Mouse (Mus musculus) MEL (cell line): Measurements from ENCODE around the gene Klf15. TPM values are rescaled to one million over a fixed set of nuclear protein-coding genes. Genes with fewer than 3 reads are reported as not detected.

ENCODE experiments used
- DNase-seq: peaks from one replicate; pipeline ENCODE4 v3.0.0; 2011; ENCODE audit warnings: low read depth, low spot score
- H3K27ac ChIP-seq: 2 replicates; pipeline ENCODE4 v1.5.1; 2012; ENCODE audit warnings: low read depth, mild to moderate bottlenecking, control low read depth, low read length, moderate library complexity; ENCODE audit not compliant: control insufficient read depth
- H3K27me3 ChIP-seq, 2 experiments: fragments of 150-350 bp in 1 of 2; sonication (generic) in 1 of 2; 2 replicates each; pipeline ENCODE4 v1.6.1; 2012; ENCODE audit warnings: low read length in 2 of 2, mild to moderate bottlenecking in 2 of 2, improper control_type of control experiment in 1 of 2, moderate library complexity in 1 of 2; ENCODE audit not compliant: insufficient read depth in 2 of 2, control insufficient read depth in 1 of 2
- H3K36me3 ChIP-seq, 2 experiments: 2 replicates each; pipeline ENCODE4 v1.6.1; 2012 to 2014; ENCODE audit warnings: low read length in 2 of 2, improper control_type of control experiment in 1 of 2, inconsistent platforms in 1 of 2, mild to moderate bottlenecking in 1 of 2; ENCODE audit not compliant: insufficient read depth in 2 of 2, control insufficient read depth in 1 of 2
- H3K4me1 ChIP-seq, 2 experiments: fragments of 150-350 bp in 1 of 2; sonication (generic) in 1 of 2; 2 replicates each; pipeline ENCODE4 v1.6.1; 2012; ENCODE audit warnings: low read length in 2 of 2, improper control_type of control experiment in 1 of 2, mild to moderate bottlenecking in 1 of 2; ENCODE audit not compliant: insufficient read depth in 2 of 2, control insufficient read depth in 1 of 2
- H3K4me3 ChIP-seq, 2 experiments: fragments of 150-350 bp in 1 of 2; sonication (generic) in 1 of 2; 2 replicates each; pipeline ENCODE4 v1.5.1; 2012; ENCODE audit warnings: low read depth in 2 of 2, low read length in 2 of 2, mild to moderate bottlenecking in 2 of 2, moderate library complexity in 2 of 2, control low read depth in 1 of 2, improper control_type of control experiment in 1 of 2; ENCODE audit not compliant: control insufficient read depth in 1 of 2, insufficient read depth in 1 of 2
- H3K79me2 ChIP-seq: 2 replicates; pipeline ENCODE4 v1.6.1; 2012; ENCODE audit warnings: mild to moderate bottlenecking, low read length, moderate library complexity; ENCODE audit not compliant: control insufficient read depth, poor library complexity, insufficient read depth
- H3K9ac ChIP-seq: 2 replicates; pipeline ENCODE4 v1.6.1; 2012; ENCODE audit warnings: low read depth, mild to moderate bottlenecking, control low read depth, low read length, moderate library complexity; ENCODE audit not compliant: control insufficient read depth, poor library complexity, severe bottlenecking
- H3K9me3 ChIP-seq: fragments of 150-350 bp; sonication (generic); replicated peaks from 2 replicates; pipeline ENCODE4 v1.6.1; 2012; ENCODE audit warnings: mild to moderate bottlenecking, low read length, improper control_type of control experiment, moderate library complexity; ENCODE audit not compliant: insufficient read depth
- CHD1 ChIP-seq: IDR thresholded peaks from 2 replicates; pipeline ENCODE4 v1.6.1; 2012; ENCODE audit warnings: low read depth, mild to moderate bottlenecking, inconsistent platforms, low read length, improper control_type of control experiment
- CHD2 ChIP-seq: IDR thresholded peaks from 2 replicates; pipeline ENCODE4 v1.6.1; 2011; ENCODE audit warnings: low read length, improper control_type of control experiment
- E2F4 ChIP-seq: IDR thresholded peaks from 2 replicates; pipeline ENCODE4 v1.6.1; 2011; ENCODE audit warnings: low read depth, low read length, improper control_type of control experiment, borderline replicate concordance
- ELF1 ChIP-seq: IDR thresholded peaks from 2 replicates; pipeline ENCODE4 v1.6.1; 2014; ENCODE audit warnings: low read depth, mild to moderate bottlenecking, inconsistent platforms, low read length, improper control_type of control experiment, moderate library complexity
- ETS1 ChIP-seq: IDR thresholded peaks from 2 replicates; pipeline ENCODE4 v1.6.1; 2012; ENCODE audit warnings: low read depth, mild to moderate bottlenecking, inconsistent platforms, low read length, improper control_type of control experiment, moderate library complexity
- GATA1 ChIP-seq: IDR thresholded peaks from 2 replicates; pipeline ENCODE4 v1.6.1; 2011; ENCODE audit warnings: low read depth, low read length, improper control_type of control experiment
- KAT2A ChIP-seq: conservative IDR thresholded peaks from 2 replicates; pipeline ENCODE4 v1.6.1; 2012; ENCODE audit warnings: low read depth, low read length, improper control_type of control experiment, inconsistent platforms
- MEF2A ChIP-seq: IDR thresholded peaks from 2 replicates; pipeline ENCODE4 v1.6.1; 2014; ENCODE audit warnings: low read depth, mild to moderate bottlenecking, inconsistent platforms, low read length, improper control_type of control experiment; ENCODE audit not compliant: poor library complexity, insufficient replicate concordance, severe bottlenecking; ENCODE audit errors: extremely low read depth
- MXI1 ChIP-seq: IDR thresholded peaks from 2 replicates; pipeline ENCODE4 v1.6.1; 2011; ENCODE audit warnings: mild to moderate bottlenecking, low read depth, low read length, improper control_type of control experiment
- MYB ChIP-seq: IDR thresholded peaks from 2 replicates; pipeline ENCODE4 v1.6.1; 2011; ENCODE audit warnings: mild to moderate bottlenecking, low read depth, low read length, improper control_type of control experiment
- MYC ChIP-seq: IDR thresholded peaks from 2 replicates; pipeline ENCODE4 v1.6.1; 2011; ENCODE audit warnings: low read depth, mild to moderate bottlenecking, low read length, improper control_type of control experiment, moderate library complexity
- NELFE ChIP-seq: IDR thresholded peaks from 2 replicates; pipeline ENCODE4 v1.6.1; 2011; ENCODE audit warnings: low read depth, low read length, improper control_type of control experiment
- NRF1 ChIP-seq: IDR thresholded peaks from 2 replicates; pipeline ENCODE4 v1.6.1; 2014; ENCODE audit warnings: low read depth, mild to moderate bottlenecking, inconsistent platforms, low read length, improper control_type of control experiment, moderate library complexity; ENCODE audit not compliant: poor library complexity, insufficient read depth, severe bottlenecking
- POLR2A ChIP-seq, 2 experiments: IDR thresholded peaks; 2 replicates each; pipeline ENCODE4 v1.6.1; 2011 to 2012; ENCODE audit warnings: low read length in 2 of 2, mild to moderate bottlenecking in 2 of 2, control low read depth in 1 of 2, improper control_type of control experiment in 1 of 2, low read depth in 1 of 2, moderate library complexity in 1 of 2; ENCODE audit not compliant: control insufficient read depth in 1 of 2, insufficient read depth in 1 of 2, poor library complexity in 1 of 2
- POLR2AphosphoS2 ChIP-seq: IDR thresholded peaks from 2 replicates; pipeline ENCODE4 v1.6.1; 2011; ENCODE audit warnings: low read length, improper control_type of control experiment
- POLR2AphosphoS5 ChIP-seq: IDR thresholded peaks from 2 replicates; pipeline ENCODE4 v1.6.1; 2012; ENCODE audit warnings: low read depth, borderline replicate concordance, mild to moderate bottlenecking, inconsistent platforms, low read length, moderate library complexity, mixed read lengths
- RAD21 ChIP-seq: IDR thresholded peaks from 2 replicates; pipeline ENCODE4 v1.6.1; 2011; ENCODE audit warnings: mild to moderate bottlenecking, low read depth, low read length, improper control_type of control experiment
- SIN3A ChIP-seq: IDR thresholded peaks from 2 replicates; pipeline ENCODE4 v1.6.1; 2012; ENCODE audit warnings: low read length, improper control_type of control experiment, inconsistent platforms
- SMC3 ChIP-seq: IDR thresholded peaks from 2 replicates; pipeline ENCODE4 v1.6.1; 2011; ENCODE audit warnings: low read depth, low read length, improper control_type of control experiment
- TBP ChIP-seq: IDR thresholded peaks from 2 replicates; pipeline ENCODE4 v1.8.0; 2011; ENCODE audit warnings: low read depth, low read length, improper control_type of control experiment
- TCF12 ChIP-seq: IDR thresholded peaks from 2 replicates; pipeline ENCODE4 v1.6.1; 2014; ENCODE audit warnings: low read depth, mild to moderate bottlenecking, inconsistent platforms, low read length, improper control_type of control experiment, moderate library complexity
- USF1 ChIP-seq: IDR thresholded peaks from 2 replicates; pipeline ENCODE4 v1.6.1; 2014; ENCODE audit warnings: low read depth, mild to moderate bottlenecking, inconsistent platforms, low read length, improper control_type of control experiment, moderate library complexity
- USF2 ChIP-seq, 2 experiments: IDR thresholded peaks; 2 replicates each; pipeline ENCODE4 v1.6.1; 2011 to 2012; ENCODE audit warnings: improper control_type of control experiment in 2 of 2, low read length in 2 of 2, borderline replicate concordance in 1 of 2, inconsistent platforms in 1 of 2, low read depth in 1 of 2, mild to moderate bottlenecking in 1 of 2; ENCODE audit not compliant: insufficient read depth in 1 of 2
- ZKSCAN1 ChIP-seq: IDR thresholded peaks from 2 replicates; pipeline ENCODE4 v1.6.1; 2012; ENCODE audit warnings: low read depth, mild to moderate bottlenecking, inconsistent platforms, low read length, improper control_type of control experiment, moderate library complexity
- ZMIZ1 ChIP-seq: IDR thresholded peaks from 2 replicates; pipeline ENCODE4 v1.6.1; 2012; ENCODE audit warnings: low read depth, mild to moderate bottlenecking, inconsistent platforms, low read length, improper control_type of control experiment, moderate library complexity
- ZNF384 ChIP-seq: IDR thresholded peaks from 2 replicates; pipeline ENCODE4 v1.6.1; 2012; ENCODE audit warnings: low read depth, mild to moderate bottlenecking, inconsistent platforms, low read length, improper control_type of control experiment
- polyA plus RNA-seq, 2 experiments: library from polyadenylated mRNA; stranded (reverse) in 1 of 2; unstranded in 1 of 2; fragments of >175 nt in 1 of 2; fragments of >200 nt in 1 of 2; gene quantifications; 2 replicates each; pipeline versions ENCODE4 v1.2.1 to v1.2.4; 2012; ENCODE audit warnings: low replicate concordance in 2 of 2, low read depth in 1 of 2; ENCODE audit not compliant: insufficient read length in 2 of 2, insufficient read depth in 1 of 2, missing spikeins in 1 of 2
- total RNA-seq: library from RNA; depleted of rRNA; stranded (reverse); fragments of 300-350 nt; gene quantifications from 2 replicates; pipeline ENCODE4 v1.2.3, GENCODE M21; 2012

Klf15 gene
- total and polyA plus RNA-seq, 3 experiments = not detected

DNA sequence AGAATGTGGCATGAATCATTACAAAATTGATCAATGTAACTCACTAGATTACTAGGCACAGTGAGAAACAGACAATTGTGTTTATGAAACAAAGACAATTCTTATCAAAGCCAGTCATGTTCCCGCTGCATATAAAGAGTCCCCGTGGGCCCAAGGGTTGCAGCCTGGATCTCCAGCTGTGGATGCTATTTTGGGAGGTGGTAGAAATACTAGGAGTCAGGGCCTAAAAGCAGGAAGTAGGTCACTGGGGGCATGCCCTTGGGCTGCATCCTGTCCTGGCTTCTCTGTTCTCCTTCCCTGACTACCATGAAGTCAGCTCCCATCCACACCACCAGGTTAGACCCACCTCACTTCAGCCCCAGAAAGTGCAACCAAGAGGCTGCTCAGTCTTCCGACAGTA lies 33.8 kb downstream of the Klf15 start:
- peaks cover 0 to 3% of the 10 kb centered on the region in 2 experiments for H3K27me3 ChIP-seq
- TF ChIP-seq SMC3 (no peak), POLR2AphosphoS2 (no peak), CHD2 (no peak), GATA1 (no peak), CHD1 (no peak), POLR2A (IDR thresholded peaks at IDR 0.05; ENCODE audit: control insufficient read depth in 1 of 2, insufficient read depth in 1 of 2, low read depth in 1 of 2, low read length in 2 of 2, poor library complexity in 1 of 2) (no peak), POLR2AphosphoS5 (no peak), MEF2A (no peak), SIN3A (no peak), RAD21 (no peak)
- no peaks in the 10 kb centered on the region for H3K9me3 ChIP-seq

DNA sequence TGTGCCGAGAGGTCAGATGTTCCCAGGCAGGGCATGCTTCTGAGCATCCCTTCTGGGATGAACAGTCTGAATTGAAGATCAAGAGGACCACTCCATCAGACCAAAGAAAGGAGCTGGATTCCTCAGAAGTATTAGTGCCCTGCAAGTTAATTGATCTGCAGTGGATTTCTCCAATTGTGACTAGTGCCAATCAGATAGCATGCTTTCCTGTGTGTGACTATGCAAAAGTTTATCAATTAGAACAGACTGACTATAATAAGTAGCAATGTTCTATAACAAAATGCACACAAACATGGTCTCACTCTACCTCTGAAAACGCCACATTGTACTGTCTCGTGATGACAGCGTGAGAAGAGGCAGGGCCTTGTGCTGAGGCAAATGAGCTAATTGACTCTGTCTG lies 37.1 kb downstream of the Klf15 start:
- H3K4me3 ChIP-seq = no peak overlapping the region
- H3K79me2 ChIP-seq = no peaks in the 10 kb centered on the region
- peaks cover 0 to 3% of the 10 kb centered on the region in 2 experiments for H3K27me3 ChIP-seq
- no peak for DNase-seq
- H3K27ac ChIP-seq = no peak overlapping the region
- no peaks in the 10 kb centered on the region for H3K4me1 ChIP-seq
- TF ChIP-seq MYB (no peak), KAT2A (no peak), MXI1 (no peak), ZKSCAN1 (no peak), ELF1 (no peak), E2F4 (no peak)
- no peaks in the 10 kb centered on the region for H3K36me3 ChIP-seq
- no peak overlapping the region for H3K9ac ChIP-seq
- H3K9me3 ChIP-seq = no peaks in the 10 kb centered on the region

More for the DNA sequence above, 33.8 kb downstream of the Klf15 start:
- no peaks in the 10 kb centered on the region for H3K79me2 ChIP-seq
- no peak for DNase-seq
- H3K27ac ChIP-seq = no peak overlapping the region
- no peaks in the 10 kb centered on the region for H3K36me3 ChIP-seq
- no peak overlapping the region for H3K4me3 ChIP-seq
- H3K9ac ChIP-seq = no peak overlapping the region
- no peaks in the 10 kb centered on the region for H3K4me1 ChIP-seq

GRCm38 (mm10) chr6:90501222-90501940 lies 39.0 kb downstream of the Klf15 start:
- Histone ChIP-seq H3K4me1 (no peaks in the 10 kb centered on the region), H3K9ac (no peak overlapping the region), H3K79me2 (no peaks in the 10 kb centered on the region), H3K4me3 (no peak overlapping the region), H3K36me3 (no peaks in the 10 kb centered on the region), H3K27me3 (peaks cover 0 to 8% of the 10 kb centered on the region in 2 experiments), H3K9me3 (no peaks in the 10 kb centered on the region), H3K27ac (no peak overlapping the region)
- no peak for DNase-seq
- no peak for TF ChIP-seq POLR2AphosphoS2
- no peak for TF ChIP-seq TBP
- no peak for TF ChIP-seq KAT2A
- TF ChIP-seq ELF1 = no peak
- TF ChIP-seq SIN3A = no peak
- TF ChIP-seq ETS1 = no peak
- no peak for TF ChIP-seq ZMIZ1
- TF ChIP-seq USF2 (IDR thresholded peaks at IDR 0.05; ENCODE audit: borderline replicate concordance in 1 of 2, insufficient read depth in 1 of 2, low read depth in 1 of 2, low read length in 2 of 2) = no peak
- no peak for TF ChIP-seq NRF1
- TF ChIP-seq CHD1 = no peak
- no peak for TF ChIP-seq ZNF384
- TF ChIP-seq USF1 = no peak
- TF ChIP-seq TCF12 = no peak
- TF ChIP-seq SMC3 = no peak
- no peak for TF ChIP-seq NELFE
- no peak for TF ChIP-seq MYC
